Mouse (Mus musculus) neural tube, embryonic 12.5 days (tissue): ENCODE data around the gene Npas2. TPM values are rescaled to one million over a fixed set of nuclear protein-coding genes. Genes with fewer than 3 reads are reported as not detected.
A peak's percentile ranks its signal among the peaks of the same experiment; 100 is the strongest.

ENCODE experiments used
- ATAC-seq: fragments of 200-750 bp; cut with Nextera tagmentation; 2 replicates; pipeline ENCODE4 v1.8.0; 2017; ENCODE audit warnings: low read depth, mild to moderate bottlenecking, moderate TSS enrichment, moderate library complexity; ENCODE audit not compliant: low FRiP score
- H3K27ac ChIP-seq: fragments of 300-500 bp; sonication (generic); 2 replicates; pipeline ENCODE4 v1.5.1; 2016
- H3K27me3 ChIP-seq: fragments of 300-500 bp; sonication (generic); replicated peaks from 2 replicates; pipeline ENCODE4 v1.6.1; 2016; ENCODE audit warnings: mild to moderate bottlenecking
- H3K36me3 ChIP-seq: fragments of 300-500 bp; sonication (generic); 2 replicates; pipeline ENCODE4 v1.6.1; 2016; ENCODE audit warnings: mild to moderate bottlenecking
- H3K4me1 ChIP-seq: fragments of 300-500 bp; sonication (generic); 2 replicates; pipeline ENCODE4 v1.6.1; 2016
- H3K4me2 ChIP-seq: fragments of 300-500 bp; sonication (generic); replicated peaks from 2 replicates; pipeline ENCODE4 v1.6.1; 2016; ENCODE audit warnings: mild to moderate bottlenecking
- H3K4me3 ChIP-seq: fragments of 300-500 bp; sonication (generic); 2 replicates; pipeline ENCODE4 v1.5.1; 2016
- H3K9ac ChIP-seq: fragments of 300-500 bp; sonication (generic); 2 replicates; pipeline ENCODE4 v1.6.1; 2016; ENCODE audit warnings: mild to moderate bottlenecking
- H3K9me3 ChIP-seq: fragments of 300-500 bp; sonication (generic); 2 replicates; pipeline ENCODE4 v1.6.1; 2016; ENCODE audit warnings: mild to moderate bottlenecking
- WGBS: fragments of 180-500 bp; shearing (Covaris S2); methylation state at CpG from one replicate; pipeline ENCODE4 v1.1.7; 2016; 5-methylcytosine and 5-hydroxymethylcytosine counted together
- polyA plus RNA-seq: library from polyadenylated mRNA; unstranded; fragments of >200 nt; fragmentation: Nextera tagmentation; extraction: Ambion mirVana; gene quantifications from 2 replicates; pipeline ENCODE4 v1.2.1, GENCODE M21; 2016

The Npas2 gene
- polyA plus RNA-seq, 1 experiment from 2014 or later, result 0.08 TPM

DNA sequence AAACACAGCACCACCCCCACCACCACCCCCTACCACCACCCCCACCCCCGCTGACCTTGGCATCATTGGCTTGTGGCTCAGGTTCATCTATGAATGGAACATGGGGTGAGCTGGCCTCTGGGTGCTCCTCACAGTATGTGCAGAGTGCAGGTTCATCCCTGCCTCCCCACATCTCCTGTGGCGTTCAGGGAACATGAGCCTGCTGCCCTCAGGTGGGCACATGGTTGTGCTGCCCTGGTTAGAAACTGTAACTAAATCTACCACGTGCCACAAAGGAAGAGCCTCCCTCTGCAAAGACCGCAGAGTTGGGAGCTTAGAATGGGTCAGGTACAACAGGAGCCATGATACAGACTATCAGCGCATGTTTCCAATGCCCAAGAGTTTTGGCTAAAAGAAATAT, 149.7 kb downstream of the Npas2 start:
- 81% methylated on average over 5 of the region's 5 CpGs for WGBS
- no peaks in the 10 kb centered on the region for H3K4me1 ChIP-seq
- no peaks in the 10 kb centered on the region for H3K36me3 ChIP-seq
- H3K27me3 ChIP-seq, result no peaks in the 10 kb centered on the region
- H3K9me3 ChIP-seq, result no peaks in the 10 kb centered on the region
- H3K9ac ChIP-seq, result no peak overlapping the region
- no peak overlapping the region for H3K4me3 ChIP-seq
- no peak for ATAC-seq
- H3K27ac ChIP-seq, result no peak overlapping the region
- H3K4me2 ChIP-seq, result no peak overlapping the region

DNA sequence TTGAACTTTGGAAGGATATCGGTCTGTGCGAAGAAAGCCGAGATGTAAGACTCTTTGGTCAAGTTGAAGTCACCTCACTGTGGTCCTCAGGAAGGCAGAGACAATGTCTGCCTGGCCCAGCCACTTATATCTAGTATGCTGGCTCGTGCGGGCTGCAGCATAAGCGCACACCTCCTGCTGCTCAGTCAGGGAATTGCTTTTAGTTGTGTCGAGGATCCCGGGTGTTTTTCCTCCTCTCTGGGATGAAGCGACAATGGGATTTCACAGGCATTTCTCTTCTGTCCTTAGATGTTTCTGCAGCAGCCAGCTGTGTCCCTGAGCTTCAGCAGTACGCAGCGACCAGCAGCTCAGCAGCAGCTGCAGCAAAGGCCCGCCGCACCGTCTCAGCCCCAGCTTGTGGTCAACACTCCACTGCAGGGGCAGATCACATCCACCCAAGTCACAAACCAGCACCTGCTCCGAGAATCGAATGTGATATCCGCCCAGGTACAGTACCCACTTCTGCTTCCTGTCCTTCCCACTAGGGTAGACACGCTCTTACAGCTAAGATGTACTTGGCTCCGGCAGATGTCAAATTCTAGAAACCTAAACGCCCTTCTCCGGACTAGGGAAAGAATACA, 151.6 kb downstream of the Npas2 start:
- H3K9me3 ChIP-seq, result no peaks in the 10 kb centered on the region
- H3K36me3 ChIP-seq, result no peaks in the 10 kb centered on the region
- H3K9ac ChIP-seq, result no peak overlapping the region
- no peaks in the 10 kb centered on the region for H3K4me1 ChIP-seq
- H3K4me3 ChIP-seq, result no peak overlapping the region
- 68% methylated on average over 21 of the region's 21 CpGs for WGBS
- no peak for ATAC-seq
- no peaks in the 10 kb centered on the region for H3K27me3 ChIP-seq
- no peak overlapping the region for H3K4me2 ChIP-seq
- H3K27ac ChIP-seq, result no peak overlapping the region

- H3K4me3 ChIP-seq, result no peak overlapping the region
- H3K9ac ChIP-seq, result no peak overlapping the region
- H3K4me2 ChIP-seq, result no peak overlapping the region
- H3K36me3 ChIP-seq, result no peaks in the 10 kb centered on the region
- WGBS, result 66% methylated on average over 1 of the region's 1 CpGs
- no peaks in the 10 kb centered on the region for H3K27me3 ChIP-seq
- H3K4me1 ChIP-seq, result no peaks in the 10 kb centered on the region
- no peaks in the 10 kb centered on the region for H3K9me3 ChIP-seq
- ATAC-seq, result no peak
- H3K27ac ChIP-seq, result no peak overlapping the region
Measured at GRCm38 (mm10) chr1:39349001-39349400, 155.5 kb downstream of the Npas2 start.

GRCm38 (mm10) chr1:39349427-39349826, 155.9 kb downstream of the Npas2 start:
- no peak overlapping the region for H3K27ac ChIP-seq
- H3K27me3 ChIP-seq, result no peaks in the 10 kb centered on the region
- H3K4me2 ChIP-seq, result no peak overlapping the region
- no peaks in the 10 kb centered on the region for H3K9me3 ChIP-seq
- no peak for ATAC-seq
- WGBS, result 86% methylated on average over 7 of the region's 7 CpGs
- H3K4me1 ChIP-seq, result no peaks in the 10 kb centered on the region
- H3K4me3 ChIP-seq, result no peak overlapping the region
- no peak overlapping the region for H3K9ac ChIP-seq
- no peaks in the 10 kb centered on the region for H3K36me3 ChIP-seq

- H3K4me1 ChIP-seq, result peaks cover 4% of the 10 kb centered on the region; the same call in 1 of the 2 replicates
- no peak for ATAC-seq
- 0 out of 2 replicates have a peak overlapping the region, but pooled peaks have one; percentile 11 for H3K4me3 ChIP-seq
- H3K4me2 ChIP-seq, result peak overlapping the region; percentile 53
- H3K27ac ChIP-seq, result no peak overlapping the region
- H3K9me3 ChIP-seq, result no peaks in the 10 kb centered on the region
- H3K9ac ChIP-seq, result 0 out of 2 replicates have a peak overlapping the region, but pooled peaks have one; percentile 21
- 0 out of 2 replicates have a peak, but pooled peaks cover 3% of the 10 kb centered on the region for H3K27me3 ChIP-seq
- H3K36me3 ChIP-seq, result no peaks in the 10 kb centered on the region
- WGBS, result 41% methylated on average over 24 of the region's 24 CpGs
Measured at GRCm38 (mm10) chr1:39361754-39362514, 168.4 kb downstream of the Npas2 start.

DNA sequence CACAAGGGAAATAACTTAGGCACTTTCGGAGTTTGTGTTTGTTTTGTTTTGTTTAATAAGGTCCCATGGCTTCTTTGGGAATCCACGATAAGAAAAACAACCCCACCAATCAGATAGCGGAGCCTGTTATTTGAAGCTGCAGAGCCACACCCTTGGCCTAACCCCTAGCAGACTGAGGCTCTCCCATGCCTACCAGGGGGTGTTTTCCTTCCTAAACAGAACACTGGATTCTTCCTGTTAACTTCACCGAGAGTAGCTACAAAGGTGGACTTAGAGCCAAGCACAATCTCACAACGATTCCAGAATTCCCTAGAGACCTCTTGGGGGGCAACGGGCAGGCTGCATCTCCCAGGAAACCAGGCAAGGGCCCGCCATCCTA, 169.0 kb downstream of the Npas2 start:
- H3K36me3 ChIP-seq, result no peaks in the 10 kb centered on the region
- no peak overlapping the region for H3K27ac ChIP-seq
- no peak overlapping the region for H3K9ac ChIP-seq
- H3K4me3 ChIP-seq, result no peak overlapping the region
- no peaks in the 10 kb centered on the region for H3K9me3 ChIP-seq
- H3K4me1 ChIP-seq, result peaks cover 6% of the 10 kb centered on the region; the same call in 1 of the 2 replicates
- 0 out of 2 replicates have a peak, but pooled peaks cover 3% of the 10 kb centered on the region for H3K27me3 ChIP-seq
- H3K4me2 ChIP-seq, result no peak overlapping the region
- 61% methylated on average over 7 of the region's 7 CpGs for WGBS
- no peak for ATAC-seq

DNA sequence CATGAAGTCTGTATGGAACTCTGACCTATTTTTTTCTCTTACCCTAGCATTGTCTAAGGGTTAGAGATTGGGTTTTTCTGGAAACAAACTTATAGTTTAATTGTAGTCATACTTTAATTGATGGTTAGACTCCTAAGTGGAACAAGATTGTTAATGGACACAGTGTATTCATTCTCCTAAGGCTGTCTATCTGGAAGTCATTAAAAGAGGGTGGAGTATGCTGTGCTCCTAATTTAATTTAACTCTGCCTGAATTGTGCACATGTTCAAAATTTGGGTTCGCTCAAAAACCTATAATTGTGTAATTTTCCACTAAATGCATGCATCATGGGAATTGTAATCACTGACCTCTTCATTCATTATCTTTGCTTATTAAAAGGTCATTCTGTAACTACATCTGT, 172.0 kb downstream of the Npas2 start:
- 0 out of 2 replicates have a peak, but pooled peaks cover 3% of the 10 kb centered on the region for H3K27me3 ChIP-seq
- H3K27ac ChIP-seq, result no peak overlapping the region
- WGBS, result 88% methylated on average over 1 of the region's 1 CpGs
- ATAC-seq, result no peak
- H3K4me1 ChIP-seq, result peaks cover 20% of the 10 kb centered on the region
- no peak overlapping the region for H3K4me2 ChIP-seq
- peaks cover 12% of the 10 kb centered on the region for H3K36me3 ChIP-seq
- no peaks in the 10 kb centered on the region for H3K9me3 ChIP-seq
- no peak overlapping the region for H3K9ac ChIP-seq
- H3K4me3 ChIP-seq, result no peak overlapping the region

GRCm38 (mm10) chr1:39367045-39367444, 173.5 kb downstream of the Npas2 start:
- Histone ChIP-seq H3K4me2 (peak overlapping the region; percentile 89), H3K27ac (no peak overlapping the region; the same call in 1 of the 2 replicates)
- WGBS, result 28% methylated on average over 6 of the region's 6 CpGs

GRCm38 (mm10) chr1:39367601-39368266, 174.2 kb downstream of the Npas2 start, which contains the start of gene Rpl31:
Rpl31 (plus strand) TSS chr1:39367842.
- peak within 1 kb of the TSS; percentile 89 for H3K4me2 ChIP-seq
- peak within 1 kb of the TSS; percentile 80 for H3K9ac ChIP-seq
- peaks cover 20% of the 10 kb centered on the region for H3K4me1 ChIP-seq
- WGBS, result under 1% methylated on average over 62 of the region's 62 CpGs
- peaks cover 32% of the 10 kb centered on the region for H3K36me3 ChIP-seq
- no peaks in the 10 kb centered on the region for H3K9me3 ChIP-seq
- no peaks in the 10 kb centered on the region for H3K27me3 ChIP-seq
- peak; percentile 99 for ATAC-seq
- peak within 1 kb of the TSS; percentile 59 for H3K4me3 ChIP-seq
- peak within 1 kb of the TSS; percentile 79 for H3K27ac ChIP-seq

More at GRCm38 (mm10) chr1:39367045-39367444, 173.5 kb downstream of the Npas2 start:
- H3K4me3 ChIP-seq, result peak overlapping the region; percentile 59
- H3K4me1 ChIP-seq, result peaks cover 20% of the 10 kb centered on the region
- H3K36me3 ChIP-seq, result peaks cover 25% of the 10 kb centered on the region
- H3K27me3 ChIP-seq, result no peaks in the 10 kb centered on the region
- ATAC-seq, result peak; percentile 38; the same call in 1 of the 2 replicates
- peak overlapping the region; percentile 56 for H3K9ac ChIP-seq
- no peaks in the 10 kb centered on the region for H3K9me3 ChIP-seq

DNA sequence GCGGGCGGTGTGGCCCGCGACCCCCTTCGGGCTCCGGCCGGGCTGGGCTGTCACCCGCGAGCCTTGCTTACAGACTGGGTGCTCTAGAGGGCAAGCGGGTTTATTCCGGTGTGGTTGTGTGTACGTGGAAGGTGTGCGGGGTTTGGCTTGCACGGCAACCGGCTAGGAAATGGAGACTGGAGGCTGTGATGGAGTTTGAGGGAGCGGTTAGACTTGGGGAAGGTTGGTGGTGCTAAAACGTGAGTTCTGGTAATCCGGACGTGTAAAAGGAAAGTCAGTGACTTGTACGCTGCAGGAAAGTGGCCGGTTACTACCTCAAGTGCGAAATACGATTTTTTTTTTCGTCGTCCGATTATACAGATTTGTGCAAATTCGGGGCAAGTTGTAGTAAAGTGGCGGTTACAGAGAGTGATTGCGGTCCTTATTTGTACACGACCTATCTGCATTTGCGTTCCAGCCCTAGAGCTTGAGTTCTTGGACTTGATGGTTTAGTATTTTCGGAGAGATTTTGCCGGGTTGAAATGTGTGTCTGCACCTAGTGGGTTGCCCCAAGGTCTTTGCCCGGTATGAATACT, 174.8 kb downstream of the Npas2 start:
- peaks cover 38% of the 10 kb centered on the region for H3K36me3 ChIP-seq
- peak overlapping the region; percentile 79; the same call in 1 of the 2 replicates for H3K27ac ChIP-seq
- H3K9me3 ChIP-seq, result no peaks in the 10 kb centered on the region
- peak overlapping the region; percentile 80 for H3K9ac ChIP-seq
- no peaks in the 10 kb centered on the region for H3K27me3 ChIP-seq
- under 1% methylated on average over 34 of the region's 34 CpGs for WGBS
- H3K4me3 ChIP-seq, result peak overlapping the region; percentile 59
- ATAC-seq, result peak; percentile 67
- H3K4me2 ChIP-seq, result peak overlapping the region; percentile 89
- peaks cover 20% of the 10 kb centered on the region for H3K4me1 ChIP-seq

DNA sequence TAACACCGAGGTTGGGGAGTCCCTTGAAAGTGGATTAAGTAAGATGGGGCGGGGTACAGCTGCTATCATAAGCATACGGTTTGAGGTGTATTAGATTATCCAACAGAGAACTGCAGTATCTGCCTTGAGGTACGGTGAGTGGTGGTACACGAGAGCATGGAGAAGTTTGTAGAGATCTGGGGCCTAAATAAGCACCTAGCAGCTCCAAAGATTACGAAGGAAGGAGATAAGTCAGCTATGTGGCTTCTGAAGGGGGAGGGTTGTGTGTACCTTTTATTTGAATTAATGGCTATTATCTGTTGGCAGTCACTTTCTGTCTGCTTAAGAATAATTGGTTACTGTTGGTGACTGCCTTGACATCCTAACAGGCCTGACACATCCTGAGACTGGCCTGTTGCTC, 176.9 kb downstream of the Npas2 start:
- H3K9me3 ChIP-seq, result no peaks in the 10 kb centered on the region
- no peak for ATAC-seq
- no peak overlapping the region for H3K4me3 ChIP-seq
- H3K36me3 ChIP-seq, result peaks cover 48% of the 10 kb centered on the region
- no peaks in the 10 kb centered on the region for H3K27me3 ChIP-seq
- peaks cover 20% of the 10 kb centered on the region for H3K4me1 ChIP-seq
- no peak overlapping the region for H3K4me2 ChIP-seq
- H3K9ac ChIP-seq, result no peak overlapping the region
- H3K27ac ChIP-seq, result no peak overlapping the region
- WGBS, result 91% methylated on average over 6 of the region's 6 CpGs
